Mouse (Mus musculus) heart, embryonic 13.5 days (tissue): Measurements from ENCODE around the gene Brca2. TPM values are rescaled to one million over a fixed set of nuclear protein-coding genes. Genes with fewer than 3 reads are reported as not detected.

Experiments
- ATAC-seq: fragments of 200-750 bp; cut with Nextera tagmentation; 2 replicates; pipeline ENCODE4 v1.8.0; 2017; ENCODE audit warnings: moderate TSS enrichment; ENCODE audit not compliant: insufficient number of reproducible peaks, low FRiP score, low TSS enrichment; ENCODE audit errors: extremely low read depth
- H3K27ac ChIP-seq: fragments of 300-500 bp; sonication (generic); replicated peaks from 2 replicates; pipeline ENCODE4 v1.5.1; 2015; ENCODE audit warnings: moderate library complexity, mild to moderate bottlenecking, inconsistent platforms
- H3K27me3 ChIP-seq: fragments of 300-500 bp; sonication (generic); replicated peaks from 2 replicates; pipeline ENCODE4 v1.6.1; 2015; ENCODE audit warnings: mild to moderate bottlenecking, inconsistent platforms
- H3K36me3 ChIP-seq: fragments of 300-500 bp; sonication (generic); 2 replicates; pipeline ENCODE4 v1.6.1; 2015; ENCODE audit warnings: mild to moderate bottlenecking, inconsistent platforms
- H3K4me1 ChIP-seq: fragments of 300-500 bp; sonication (generic); 2 replicates; pipeline ENCODE4 v1.6.1; 2015; ENCODE audit warnings: inconsistent platforms
- H3K4me2 ChIP-seq: fragments of 300-500 bp; sonication (generic); 2 replicates; pipeline ENCODE4 v1.6.1; 2015; ENCODE audit warnings: inconsistent platforms, mild to moderate bottlenecking, moderate library complexity
- H3K4me3 ChIP-seq: fragments of 300-500 bp; sonication (generic); 2 replicates; pipeline ENCODE4 v1.5.1; 2015; ENCODE audit warnings: moderate library complexity, mild to moderate bottlenecking, inconsistent platforms
- H3K9ac ChIP-seq: fragments of 300-500 bp; sonication (generic); 2 replicates; pipeline ENCODE4 v1.6.1; 2015; ENCODE audit warnings: inconsistent platforms, mild to moderate bottlenecking, moderate library complexity
- H3K9me3 ChIP-seq: fragments of 300-500 bp; sonication (generic); 2 replicates; pipeline ENCODE4 v1.6.1; 2016; ENCODE audit warnings: inconsistent platforms
- WGBS: fragments of 180-500 bp; shearing (Covaris S2); methylation state at CpG from one replicate; pipeline ENCODE4 v1.1.7; 2015; ENCODE audit warnings: mixed read lengths; 5-methylcytosine and 5-hydroxymethylcytosine counted together
- polyA plus RNA-seq: library from polyadenylated mRNA; unstranded; fragments of >200 nt; fragmentation: Nextera tagmentation; extraction: Ambion mirVana; gene quantifications from 2 replicates; pipeline ENCODE4 v1.2.1, GENCODE M21; 2015

Gene Brca2
- polyA plus RNA-seq, 1 experiment from 2014 or later = 16.6 TPM

GRCm38 (mm10) chr5:150589945-150590344 lies 67.5 kb downstream of the Brca2 start:
- H3K4me3 ChIP-seq = no peak overlapping the region
- H3K27me3 ChIP-seq = peaks cover 12% of the 10 kb centered on the region
- peaks cover 8% of the 10 kb centered on the region for H3K4me1 ChIP-seq
- no peaks in the 10 kb centered on the region for H3K9me3 ChIP-seq
- no peak overlapping the region for H3K4me2 ChIP-seq
- no peak for ATAC-seq
- H3K36me3 ChIP-seq = no peaks in the 10 kb centered on the region
- no peak overlapping the region for H3K9ac ChIP-seq
- H3K27ac ChIP-seq = no peak overlapping the region
- WGBS = 65% methylated on average over 2 of the region's 2 CpGs

DNA sequence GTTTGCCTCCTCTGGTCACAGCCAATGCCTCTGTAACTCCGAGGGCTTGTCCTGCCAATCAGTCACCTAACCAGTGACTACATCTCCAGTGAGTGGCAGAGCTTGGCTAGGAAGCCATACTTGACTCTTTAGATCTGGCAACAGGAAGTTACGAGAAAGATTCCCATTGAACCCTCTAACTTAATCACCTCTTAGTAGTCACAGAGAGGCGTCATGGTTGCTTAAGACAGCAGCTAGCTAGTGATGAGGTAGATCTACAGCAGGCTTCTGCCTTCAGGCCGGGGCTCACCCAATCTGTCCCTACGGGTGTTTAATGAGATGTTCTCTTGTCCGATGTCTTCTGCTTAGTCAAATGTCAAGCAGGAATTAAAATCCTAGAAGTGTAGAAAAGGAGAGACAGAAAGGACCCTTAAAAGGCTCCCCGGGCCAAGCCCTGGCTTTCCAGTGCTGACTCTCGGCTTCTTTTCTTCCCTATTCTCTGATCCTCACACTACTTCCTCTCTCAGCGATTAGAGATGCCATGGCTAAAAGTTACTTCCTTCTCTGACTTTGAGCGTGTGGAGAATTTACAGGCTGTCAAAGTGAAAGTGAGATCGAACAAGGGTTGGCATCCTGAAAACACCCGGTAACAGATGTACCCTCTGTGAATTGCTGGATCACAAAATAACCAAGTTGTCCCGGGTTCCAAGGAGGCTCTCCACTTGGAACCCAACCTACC lies 69.9 kb downstream of the Brca2 start:
- Histone ChIP-seq H3K4me3 (peak overlapping the region; percentile 89), H3K27ac (no peak overlapping the region), H3K9ac (no peak overlapping the region), H3K36me3 (no peaks in the 10 kb centered on the region), H3K4me2 (peak overlapping the region; percentile 96), H3K27me3 (peaks cover 25% of the 10 kb centered on the region), H3K9me3 (no peaks in the 10 kb centered on the region), H3K4me1 (peaks cover 11% of the 10 kb centered on the region)
- WGBS = 72% methylated on average over 13 of the region's 13 CpGs
- ATAC-seq = no peak

GRCm38 (mm10) chr5:150592904-150593755 lies 70.7 kb downstream of the Brca2 start:
- Histone ChIP-seq H3K4me1 (peaks cover 11% of the 10 kb centered on the region), H3K4me3 (peak overlapping the region; percentile 89), H3K36me3 (no peaks in the 10 kb centered on the region), H3K9me3 (no peaks in the 10 kb centered on the region), H3K9ac (peak overlapping the region; percentile 84), H3K4me2 (peak overlapping the region; percentile 96), H3K27ac (no peak overlapping the region), H3K27me3 (peaks cover 25% of the 10 kb centered on the region)
- ATAC-seq = no peak
- WGBS = 11% methylated on average over 40 of the region's 40 CpGs

DNA sequence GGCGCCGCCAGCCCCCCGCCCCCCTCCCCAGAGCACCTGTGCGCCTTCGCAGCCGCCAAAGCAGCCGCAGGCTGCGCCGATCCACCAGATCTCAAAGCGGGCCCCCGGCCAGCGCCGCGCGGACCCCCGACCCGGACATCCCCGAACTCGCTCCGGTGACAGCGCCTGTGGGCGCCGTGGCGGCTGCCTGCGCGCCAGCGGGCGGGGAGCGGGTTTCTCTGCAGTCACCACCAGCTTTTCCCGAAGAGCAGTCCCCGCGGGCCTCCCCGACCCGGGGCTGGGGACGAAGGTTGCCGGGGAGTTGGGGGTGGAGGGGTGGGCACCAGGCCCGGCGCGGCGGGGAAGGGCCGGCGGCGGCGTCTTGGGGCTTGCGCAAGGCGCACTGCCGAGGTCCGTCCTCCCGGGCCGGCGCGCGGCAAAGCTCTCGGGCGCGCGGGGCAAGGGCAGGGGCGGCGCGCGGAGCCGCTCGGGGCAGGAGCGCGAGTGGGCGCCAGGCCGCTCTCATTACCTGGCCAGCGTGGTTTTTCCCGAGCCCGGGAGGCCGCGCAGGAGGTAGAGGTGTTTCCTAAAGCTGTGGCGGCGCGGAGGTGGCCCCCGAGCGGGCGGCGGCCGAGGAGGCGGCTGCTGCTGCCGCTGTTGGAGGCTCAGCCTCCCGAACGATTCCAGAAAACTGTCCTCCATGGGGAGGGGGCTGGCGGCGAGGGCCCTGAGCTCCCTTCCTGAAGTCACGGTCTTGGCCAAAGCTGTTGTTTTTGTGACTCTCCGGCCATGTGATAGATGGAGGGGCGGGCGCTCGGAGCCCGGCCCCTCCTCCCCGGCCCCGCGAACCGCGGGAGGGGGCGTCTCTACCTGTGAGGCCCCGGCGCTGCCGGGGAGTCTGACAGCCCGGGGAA lies 71.6 kb downstream of the Brca2 start:
- peak; percentile 71 for ATAC-seq
- H3K27ac ChIP-seq = no peak overlapping the region
- H3K27me3 ChIP-seq = peaks cover 25% of the 10 kb centered on the region
- H3K9me3 ChIP-seq = no peaks in the 10 kb centered on the region
- peak overlapping the region; percentile 96 for H3K4me2 ChIP-seq
- H3K9ac ChIP-seq = peak overlapping the region; percentile 84
- H3K4me3 ChIP-seq = peak overlapping the region; percentile 89
- H3K4me1 ChIP-seq = peaks cover 11% of the 10 kb centered on the region
- H3K36me3 ChIP-seq = no peaks in the 10 kb centered on the region
- WGBS = under 1% methylated on average over 100 of the region's 102 CpGs

- Histone ChIP-seq H3K36me3 (no peaks in the 10 kb centered on the region), H3K27ac (no peak overlapping the region), H3K4me1 (peaks cover 14% of the 10 kb centered on the region), H3K27me3 (peaks cover 25% of the 10 kb centered on the region), H3K4me3 (peak overlapping the region; percentile 89), H3K9ac (peak overlapping the region; percentile 84), H3K4me2 (peak overlapping the region; percentile 96), H3K9me3 (no peaks in the 10 kb centered on the region)
- WGBS = 8% methylated on average over 17 of the region's 17 CpGs
- ATAC-seq = no peak
Observed at GRCm38 (mm10) chr5:150594649-150595339, 72.4 kb downstream of the Brca2 start.

GRCm38 (mm10) chr5:150595366-150596016 lies 73.1 kb downstream of the Brca2 start:
- Histone ChIP-seq H3K4me2 (0 out of 2 replicates have a peak overlapping the region, but pooled peaks have one; percentile 96), H3K4me1 (peaks cover 20% of the 10 kb centered on the region), H3K4me3 (no peak overlapping the region), H3K9ac (no peak overlapping the region), H3K36me3 (no peaks in the 10 kb centered on the region), H3K27ac (no peak overlapping the region), H3K27me3 (peaks cover 25% of the 10 kb centered on the region), H3K9me3 (no peaks in the 10 kb centered on the region)
- ATAC-seq = no peak
- 52% methylated on average over 11 of the region's 11 CpGs for WGBS

DNA sequence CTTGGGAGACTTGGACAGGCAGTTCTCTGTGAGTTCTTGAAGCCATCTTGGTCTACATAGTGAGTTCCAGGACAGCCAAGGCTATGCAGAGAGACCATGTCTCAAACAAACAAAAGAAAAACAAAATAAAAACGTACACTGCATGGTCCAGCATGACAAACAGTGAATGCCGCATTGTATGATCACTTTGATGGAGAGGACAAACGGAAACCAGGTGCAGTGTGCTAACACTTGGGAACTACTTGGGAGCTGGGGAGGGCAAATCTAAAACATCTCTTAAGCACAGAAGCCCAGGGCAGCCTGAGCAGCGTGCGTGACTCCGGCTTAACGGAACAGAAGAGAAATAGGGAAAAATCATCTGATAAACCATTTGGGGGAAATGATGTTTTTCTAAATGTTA lies 74.7 kb downstream of the Brca2 start, which contains the start of gene N4bp2l1:
TSS of gene N4bp2l1 (minus strand) at position 101 of the 400 bp plus-strand sequence.
- no peak for ATAC-seq
- Histone ChIP-seq H3K9ac (no peak within 1 kb of the TSS), H3K9me3 (no peaks in the 10 kb centered on the region), H3K4me2 (no peak within 1 kb of the TSS), H3K27ac (no peak within 1 kb of the TSS), H3K36me3 (peaks cover 6% of the 10 kb centered on the region; the same call in 1 of the 2 replicates), H3K4me1 (peaks cover 24% of the 10 kb centered on the region), H3K4me3 (no peak within 1 kb of the TSS), H3K27me3 (peaks cover 23% of the 10 kb centered on the region)
- 86% methylated on average over 7 of the region's 7 CpGs for WGBS

DNA sequence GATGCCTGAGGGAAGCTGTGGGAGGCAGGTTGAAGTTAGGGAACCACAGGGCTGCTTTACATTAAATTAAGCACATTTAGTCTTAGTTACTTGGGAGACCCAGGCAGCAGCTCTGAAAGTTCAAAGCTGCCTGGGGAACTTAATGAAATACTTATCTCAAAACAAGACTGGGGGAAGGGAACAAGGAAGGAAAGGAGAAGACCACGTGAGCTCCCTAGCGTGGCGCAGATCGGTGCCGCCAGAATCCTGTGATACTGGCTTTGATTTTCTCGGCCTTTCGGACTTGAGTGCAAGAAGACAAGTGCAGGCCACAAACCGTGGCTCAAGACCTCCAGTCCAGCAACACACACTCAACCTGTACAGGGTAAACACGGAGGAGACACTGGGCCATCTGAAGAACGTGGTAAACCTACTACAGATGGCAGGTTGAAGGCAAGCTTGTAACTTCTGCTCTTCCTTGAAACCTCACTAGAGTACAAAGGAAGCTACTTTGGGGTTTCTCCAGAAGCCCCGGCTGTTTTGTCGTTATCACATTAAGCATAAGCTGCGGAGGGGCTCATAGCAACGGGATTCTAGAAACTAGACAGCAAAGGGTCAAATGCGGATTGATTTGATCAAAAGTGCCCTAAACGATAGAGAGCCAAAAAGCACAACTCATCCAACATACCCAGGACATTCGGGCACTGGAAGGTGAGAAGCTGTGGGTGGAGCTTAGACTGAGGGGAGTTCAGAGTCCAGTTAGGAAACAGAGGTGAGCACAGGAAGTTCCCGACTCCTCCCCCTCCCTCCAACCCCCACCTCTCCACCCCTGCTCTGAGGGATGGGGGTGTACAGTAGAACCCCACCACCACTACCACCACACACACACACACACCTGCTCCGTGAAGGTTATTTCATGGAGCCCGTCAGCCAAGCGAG lies 76.0 kb downstream of the Brca2 start:
- no peaks in the 10 kb centered on the region for H3K9me3 ChIP-seq

GRCm38 (mm10) chr5:150599301-150600294 lies 77.2 kb downstream of the Brca2 start:
- Histone ChIP-seq H3K9ac (no peak overlapping the region), H3K4me2 (no peak overlapping the region), H3K4me3 (no peak overlapping the region), H3K27ac (no peak overlapping the region), H3K27me3 (peaks cover 13% of the 10 kb centered on the region), H3K9me3 (no peaks in the 10 kb centered on the region), H3K36me3 (peaks cover 20% of the 10 kb centered on the region), H3K4me1 (peaks cover 19% of the 10 kb centered on the region)
- no peak for ATAC-seq
- 69% methylated on average over 13 of the region's 13 CpGs for WGBS

More for the DNA sequence above, 76.0 kb downstream of the Brca2 start:
- H3K4me1 ChIP-seq = peaks cover 21% of the 10 kb centered on the region
- no peak overlapping the region for H3K4me2 ChIP-seq
- no peak overlapping the region for H3K4me3 ChIP-seq
- ATAC-seq = no peak
- H3K27me3 ChIP-seq = peaks cover 14% of the 10 kb centered on the region
- no peak overlapping the region for H3K9ac ChIP-seq
- H3K36me3 ChIP-seq = peaks cover 16% of the 10 kb centered on the region
- WGBS = 52% methylated on average over 21 of the region's 21 CpGs
- H3K27ac ChIP-seq = no peak overlapping the region
